Mouse (Mus musculus): ENCODE measurements around the gene Mamdc4. TPM values are rescaled to one million over a fixed set of nuclear protein-coding genes. Genes with fewer than 3 reads are reported as not detected.

Gene Mamdc4
- polyA plus RNA-seq, 1 experiment = 2.2 TPM

DNA sequence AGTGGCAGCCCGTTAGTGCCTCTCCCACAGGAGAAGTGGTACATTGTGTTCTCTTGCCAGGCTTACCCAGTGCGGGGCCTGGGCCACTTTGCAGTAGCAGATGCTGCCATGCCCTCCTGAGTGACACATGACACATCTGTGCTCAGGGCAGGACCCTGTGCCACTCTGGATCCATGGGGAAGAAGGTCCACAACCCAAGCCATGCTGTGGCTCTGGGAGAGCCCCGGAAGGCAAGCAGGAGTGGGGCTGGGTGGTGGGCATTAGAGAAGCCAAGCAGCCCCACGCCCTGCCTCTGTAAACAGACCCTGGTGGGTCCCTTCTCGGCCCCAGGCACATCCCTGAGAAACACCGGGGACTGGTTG lies 8.5 kb upstream of the Mamdc4 start:
- 93% methylated on average over 6 of the region's 6 CpGs for WGBS
- Histone ChIP-seq H3K27me3 (ENCODE audit: control insufficient read depth, insufficient read depth, low read length) (peaks cover 17% of the 10 kb centered on the region), H3K36me3 (ENCODE audit: control insufficient read depth, insufficient read depth, low read length) (peaks cover 9% of the 10 kb centered on the region), H3K27ac (ENCODE audit: insufficient read depth, low read length) (no peak overlapping the region), H3K4me1 (ENCODE audit: control insufficient read depth, insufficient read depth, insufficient read length) (peaks cover 21% of the 10 kb centered on the region), H3K4me3 (ENCODE audit: extremely low read depth, insufficient read depth, insufficient read length) (no peak overlapping the region)
- no peak for DNase-seq (ENCODE audit: low read depth in 1 of 2, low spot score in 2 of 2)
- TF ChIP-seq CTCF (IDR thresholded peaks at IDR 0.05; ENCODE audit: extremely low read depth, insufficient read depth, insufficient read length, insufficient replicate concordance) = no peak
- no peak for TF ChIP-seq POLR2A (IDR thresholded peaks at IDR 0.05; ENCODE audit: low read depth, low read length)

DNA sequence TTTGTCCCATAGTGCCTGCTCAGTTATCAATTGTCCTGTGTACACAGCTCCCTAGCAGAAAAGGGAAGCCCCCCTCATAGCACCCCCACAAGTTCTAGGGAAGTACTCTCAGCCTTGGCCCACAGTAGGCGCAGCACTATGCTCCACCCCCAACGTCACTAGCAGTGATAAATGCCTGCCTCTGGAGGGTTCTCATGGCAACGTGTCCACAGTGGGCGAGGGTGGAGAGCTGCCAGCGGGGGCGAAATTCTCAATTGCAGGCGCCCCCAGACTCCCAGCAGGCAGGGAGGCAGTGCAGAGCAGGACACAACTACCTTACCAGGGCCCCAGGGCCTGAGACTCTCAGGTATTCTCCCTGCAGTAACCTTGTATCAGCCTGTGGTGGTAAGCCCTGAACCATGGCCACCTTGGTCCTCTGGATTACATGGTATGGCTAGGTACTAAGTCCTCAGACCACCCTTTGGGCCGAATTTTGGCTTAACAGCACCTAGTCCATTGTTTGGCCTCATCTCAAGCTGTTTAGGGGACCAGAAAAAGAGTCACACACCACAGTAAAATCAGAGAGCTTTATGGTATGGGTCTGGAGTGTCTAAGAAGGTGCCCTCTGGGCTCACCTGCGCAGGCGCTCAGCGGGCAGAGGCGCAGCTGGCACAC lies 7.9 kb upstream of the Mamdc4 start:
- 54% methylated on average over 12 of the region's 12 CpGs for WGBS
- peaks cover 21% of the 10 kb centered on the region for H3K27me3 ChIP-seq (ENCODE audit: control insufficient read depth, insufficient read depth, low read length)
- H3K36me3 ChIP-seq (ENCODE audit: control insufficient read depth, insufficient read depth, low read length) = peaks cover 9% of the 10 kb centered on the region
- peaks cover 26% of the 10 kb centered on the region for H3K4me1 ChIP-seq (ENCODE audit: control insufficient read depth, insufficient read depth, insufficient read length)
- no peak overlapping the region; the same call in 1 of the 2 replicates for H3K27ac ChIP-seq (ENCODE audit: insufficient read depth, low read length)
- no peak overlapping the region for H3K4me3 ChIP-seq (ENCODE audit: extremely low read depth, insufficient read depth, insufficient read length)
- no peak for DNase-seq (ENCODE audit: low read depth in 1 of 2, low spot score in 2 of 2)
- TF ChIP-seq CTCF (IDR thresholded peaks at IDR 0.05; ENCODE audit: extremely low read depth, insufficient read depth, insufficient read length, insufficient replicate concordance) = no peak
- TF ChIP-seq POLR2A (IDR thresholded peaks at IDR 0.05; ENCODE audit: low read depth, low read length) = no peak

DNA sequence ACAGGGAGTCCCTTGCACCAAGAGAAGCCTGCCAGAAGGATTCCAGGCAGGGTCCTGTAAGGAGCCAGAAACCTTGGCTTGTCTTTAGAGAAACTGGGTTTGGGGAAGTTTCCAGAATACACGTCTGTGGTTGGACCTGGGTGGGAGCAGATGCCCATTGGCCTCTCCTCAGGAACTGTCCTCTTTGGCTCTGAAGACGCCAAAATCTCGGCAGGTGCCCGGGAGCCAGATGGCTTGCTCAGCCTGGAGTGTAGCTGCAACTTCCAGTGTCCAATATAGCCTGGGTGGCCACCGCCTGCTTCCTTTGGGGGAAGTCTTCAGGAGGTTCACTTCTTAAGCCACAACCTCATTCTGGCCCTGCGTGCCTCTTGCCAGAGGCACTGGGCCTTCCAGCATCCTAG lies 7.3 kb upstream of the Mamdc4 start:
- no peak overlapping the region for H3K4me3 ChIP-seq (ENCODE audit: extremely low read depth, insufficient read depth, insufficient read length)
- WGBS = 8% methylated on average over 6 of the region's 6 CpGs
- peaks cover 32% of the 10 kb centered on the region for H3K4me1 ChIP-seq (ENCODE audit: control insufficient read depth, insufficient read depth, insufficient read length)
- H3K36me3 ChIP-seq (ENCODE audit: control insufficient read depth, insufficient read depth, low read length) = peaks cover 9% of the 10 kb centered on the region
- TF ChIP-seq POLR2A (IDR thresholded peaks at IDR 0.05; ENCODE audit: low read depth, low read length) = no peak
- TF ChIP-seq CTCF (IDR thresholded peaks at IDR 0.05; ENCODE audit: extremely low read depth, insufficient read depth, insufficient read length, insufficient replicate concordance) = no peak
- peaks cover 25% of the 10 kb centered on the region for H3K27me3 ChIP-seq (ENCODE audit: control insufficient read depth, insufficient read depth, low read length)
- no peak for DNase-seq (ENCODE audit: low read depth in 1 of 2, low spot score in 2 of 2)
- H3K27ac ChIP-seq (ENCODE audit: insufficient read depth, low read length) = peak overlapping the region; percentile 7; the same call in 1 of the 2 replicates

DNA sequence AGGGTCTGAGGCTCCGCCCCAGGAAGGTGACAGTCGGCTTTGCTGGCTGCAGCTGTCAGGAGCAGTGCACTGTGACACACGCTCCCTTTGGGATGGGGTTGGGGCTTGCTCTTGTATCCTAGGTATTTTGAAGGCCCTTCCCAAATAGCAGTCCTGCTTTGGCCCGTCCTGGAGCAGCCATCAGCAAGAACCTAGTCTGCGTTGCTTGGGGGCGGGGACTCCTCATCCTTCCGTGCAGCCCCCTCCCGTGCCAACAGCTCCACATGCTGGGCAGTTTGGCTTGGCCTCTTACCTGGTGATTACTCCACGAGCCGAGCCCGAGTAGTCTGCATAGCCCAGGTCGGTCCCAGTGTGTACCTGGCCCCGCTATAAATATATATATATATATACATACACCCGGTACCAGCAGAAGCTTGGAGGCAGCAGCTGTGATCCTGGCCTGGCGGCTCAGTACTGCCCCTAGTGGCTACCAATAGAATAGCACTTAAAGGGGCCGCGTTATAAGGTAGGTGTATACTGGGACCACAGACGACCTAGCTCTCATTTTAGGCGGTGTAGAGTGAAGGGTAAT lies 6.7 kb upstream of the Mamdc4 start, which contains the start of gene Ajm1:
Ajm1 (minus strand) TSS at position 464 of the 571 bp plus-strand sequence.
- peaks cover 9% of the 10 kb centered on the region for H3K36me3 ChIP-seq (ENCODE audit: control insufficient read depth, insufficient read depth, low read length)
- peak; percentile 42 to 55 for DNase-seq (ENCODE audit: low read depth in 1 of 2, low spot score in 2 of 2)
- peak within 1 kb of the TSS; percentile 7; the same call in 1 of the 2 replicates for H3K27ac ChIP-seq (ENCODE audit: insufficient read depth, low read length)
- H3K4me1 ChIP-seq (ENCODE audit: control insufficient read depth, insufficient read depth, insufficient read length) = peaks cover 32% of the 10 kb centered on the region
- H3K4me3 ChIP-seq (ENCODE audit: extremely low read depth, insufficient read depth, insufficient read length) = peak within 1 kb of the TSS; percentile 28; the same call in 1 of the 2 replicates
- WGBS = 5% methylated on average over 19 of the region's 19 CpGs
- TF ChIP-seq POLR2A (IDR thresholded peaks at IDR 0.05; ENCODE audit: low read depth, low read length) (no peak), CTCF (IDR thresholded peaks at IDR 0.05; ENCODE audit: extremely low read depth, insufficient read depth, insufficient read length, insufficient replicate concordance) (peak; percentile 72; the same call in 1 of the 2 replicates)
- peaks cover 25% of the 10 kb centered on the region for H3K27me3 ChIP-seq (ENCODE audit: control insufficient read depth, insufficient read depth, low read length)

DNA sequence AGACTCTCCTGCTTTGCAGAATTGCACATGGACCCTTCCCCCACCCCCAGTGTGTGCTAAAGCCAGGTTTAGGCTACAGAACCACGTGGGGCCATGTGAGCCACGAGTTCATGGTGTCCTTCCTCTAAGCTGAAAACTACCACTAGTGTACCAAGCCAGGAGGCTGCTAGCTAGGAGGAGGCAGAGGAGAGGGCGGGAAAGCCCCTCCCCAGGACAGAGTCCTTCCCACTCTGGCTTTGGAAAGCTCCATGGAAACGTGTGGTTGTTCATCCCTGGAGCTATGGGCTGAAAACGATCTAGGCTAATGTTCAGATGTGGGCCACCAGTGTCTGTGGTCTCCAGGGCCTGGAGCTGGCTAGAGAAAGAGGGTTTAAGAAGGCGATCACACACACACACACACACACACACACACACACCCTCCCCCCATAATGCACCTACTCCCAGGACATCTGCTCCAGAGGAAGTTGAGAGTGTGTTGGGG lies 6.0 kb upstream of the Mamdc4 start:
- Histone ChIP-seq H3K27me3 (ENCODE audit: control insufficient read depth, insufficient read depth, low read length) (peaks cover 25% of the 10 kb centered on the region), H3K4me1 (ENCODE audit: control insufficient read depth, insufficient read depth, insufficient read length) (peaks cover 34% of the 10 kb centered on the region), H3K27ac (ENCODE audit: insufficient read depth, low read length) (no peak overlapping the region), H3K36me3 (ENCODE audit: control insufficient read depth, insufficient read depth, low read length) (peaks cover 9% of the 10 kb centered on the region), H3K4me3 (ENCODE audit: extremely low read depth, insufficient read depth, insufficient read length) (no peak overlapping the region)
- DNase-seq (ENCODE audit: low read depth in 1 of 2, low spot score in 2 of 2) = no peak
- WGBS = 42% methylated on average over 6 of the region's 6 CpGs
- TF ChIP-seq CTCF (IDR thresholded peaks at IDR 0.05; ENCODE audit: extremely low read depth, insufficient read depth, insufficient read length, insufficient replicate concordance) = no peak
- TF ChIP-seq POLR2A (IDR thresholded peaks at IDR 0.05; ENCODE audit: low read depth, low read length) = no peak

DNA sequence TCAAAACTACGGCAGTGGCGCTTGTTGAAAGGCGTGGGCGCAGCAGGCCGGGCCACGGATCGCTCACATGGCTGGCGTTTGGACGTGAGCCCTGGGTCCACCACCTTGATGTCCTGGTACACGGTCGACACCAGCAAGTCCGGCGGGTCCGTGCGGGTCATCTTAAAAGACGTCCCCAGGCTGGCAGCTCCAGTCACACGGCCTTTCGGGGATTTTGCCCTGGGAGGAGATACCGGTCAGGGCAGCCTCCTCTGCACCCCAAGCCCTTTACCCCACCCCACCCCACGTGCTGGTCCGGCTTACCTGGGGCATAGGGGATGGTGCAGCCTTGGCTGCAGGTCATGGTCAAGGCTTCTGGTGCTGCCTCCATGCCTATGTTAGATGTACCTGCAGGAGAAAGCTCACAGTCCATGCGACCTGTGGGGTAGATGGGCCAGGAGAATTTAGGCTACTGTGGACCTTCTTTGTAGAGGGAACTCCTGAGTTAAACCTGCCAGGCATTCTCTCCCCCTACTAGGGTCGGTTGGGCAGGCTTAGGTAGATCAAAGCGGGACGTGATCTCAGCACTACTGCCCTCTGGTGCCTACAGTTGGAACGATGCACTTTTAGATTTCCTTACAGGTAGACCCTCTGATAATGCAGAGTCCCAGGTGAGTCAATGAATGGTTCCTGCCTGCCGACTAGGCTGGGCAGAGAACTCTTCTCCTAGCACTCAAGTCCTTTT lies 5.3 kb upstream of the Mamdc4 start:
- 8% methylated on average over 27 of the region's 27 CpGs for WGBS
- TF ChIP-seq POLR2A (IDR thresholded peaks at IDR 0.05; ENCODE audit: low read depth, low read length) = no peak
- TF ChIP-seq CTCF (IDR thresholded peaks at IDR 0.05; ENCODE audit: extremely low read depth, insufficient read depth, insufficient read length, insufficient replicate concordance) = peak; percentile 34; the same call in 1 of the 2 replicates

More for the DNA sequence above, 5.3 kb upstream of the Mamdc4 start:
- Histone ChIP-seq H3K27ac (ENCODE audit: insufficient read depth, low read length) (no peak overlapping the region), H3K27me3 (ENCODE audit: control insufficient read depth, insufficient read depth, low read length) (peaks cover 25% of the 10 kb centered on the region), H3K4me3 (ENCODE audit: extremely low read depth, insufficient read depth, insufficient read length) (no peak overlapping the region), H3K36me3 (ENCODE audit: control insufficient read depth, insufficient read depth, low read length) (peaks cover 7% of the 10 kb centered on the region), H3K4me1 (ENCODE audit: control insufficient read depth, insufficient read depth, insufficient read length) (peaks cover 38% of the 10 kb centered on the region)
- peak; percentile 57 to 68 for DNase-seq (ENCODE audit: low read depth in 1 of 2, low spot score in 2 of 2)
